Mouse (Mus musculus): Measurements from ENCODE around the gene Farp1. TPM values are rescaled to one million over a fixed set of nuclear protein-coding genes. Genes with fewer than 3 reads are reported as not detected.
A peak's percentile ranks its signal among the peaks of the same experiment; 100 is the strongest.
"Not testable (repeated sequence)": the region's sequence is repeated elsewhere in the genome, so short reads cannot be mapped to it uniquely, and the experiment has no call there.

Farp1 gene
- polyA plus RNA-seq, 1 experiment from 2014 or later = 34.2 TPM

DNA sequence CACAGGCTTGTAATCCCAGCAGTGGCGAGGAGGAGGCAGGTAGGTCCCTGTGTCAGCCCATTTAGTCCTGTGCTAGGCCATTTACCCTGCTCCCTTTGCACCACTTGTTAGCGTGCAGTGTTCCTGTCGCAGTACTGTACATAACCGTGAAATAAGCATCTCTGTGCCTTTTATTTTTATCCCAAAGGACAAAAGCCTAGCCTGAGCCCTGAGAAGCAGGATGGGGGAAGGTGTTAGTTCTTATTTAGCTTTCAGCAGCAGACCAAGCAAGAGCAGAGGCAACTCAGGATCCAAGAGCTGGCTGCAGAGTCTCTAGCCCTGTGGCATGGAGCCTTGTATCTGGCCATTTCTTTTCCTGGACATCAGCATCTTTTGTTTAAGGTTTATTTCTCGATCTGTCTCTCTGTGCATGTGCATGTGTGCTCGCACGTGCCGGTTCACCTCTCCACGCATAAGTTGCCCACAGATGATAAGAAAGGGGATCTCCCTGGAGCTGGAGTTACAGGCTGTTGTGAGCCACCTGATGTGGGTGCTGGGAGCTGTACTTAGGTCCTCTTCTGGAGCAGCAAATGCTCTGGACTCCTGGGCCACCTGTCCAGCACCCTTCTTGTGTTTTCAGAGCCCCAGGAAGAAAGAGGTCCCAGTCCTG lies 11.4 kb downstream of the Farp1 start:
- peaks cover 17% of the 10 kb centered on the region; the same call in 1 of the 2 replicates for H3K4me1 ChIP-seq (ENCODE audit: control insufficient read depth, insufficient read depth, low read length)
- H3K36me3 ChIP-seq (ENCODE audit: control insufficient read depth, insufficient read depth, low read length) = peaks cover 15% of the 10 kb centered on the region; the same call in 1 of the 2 replicates
- no peak overlapping the region for H3K4me3 ChIP-seq (ENCODE audit: low read depth, low read length)
- H3K27ac ChIP-seq (replicated peaks; ENCODE audit: low read depth, low read length) = no peak overlapping the region
- no peak overlapping the region for H3K4me2 ChIP-seq (ENCODE audit: low read depth, low read length)
- 80% methylated on average over 9 of the region's 9 CpGs for WGBS
- DNase-seq (ENCODE audit: low spot score) (no peak), ATAC-seq (ENCODE audit: low read depth) (no peak)
- no peak overlapping the region for H3K9ac ChIP-seq (ENCODE audit: low read depth, low read length)
- H3K9me3 ChIP-seq (ENCODE audit: control insufficient read depth, low read length) = no peaks in the 10 kb centered on the region
- no peaks in the 10 kb centered on the region for H3K27me3 ChIP-seq (replicated peaks; ENCODE audit: control insufficient read depth, insufficient read depth, low read length)

GRCm38 (mm10) chr14:121047780-121048179 lies 12.8 kb downstream of the Farp1 start:
- Histone ChIP-seq H3K9me3 (ENCODE audit: control insufficient read depth, low read length) (no peaks in the 10 kb centered on the region), H3K27ac (replicated peaks; ENCODE audit: low read depth, low read length) (no peak overlapping the region), H3K4me2 (ENCODE audit: low read depth, low read length) (no peak overlapping the region), H3K4me3 (ENCODE audit: low read depth, low read length) (no peak overlapping the region), H3K36me3 (ENCODE audit: control insufficient read depth, insufficient read depth, low read length) (peaks cover 15% of the 10 kb centered on the region; the same call in 1 of the 2 replicates), H3K9ac (ENCODE audit: low read depth, low read length) (no peak overlapping the region), H3K27me3 (replicated peaks; ENCODE audit: control insufficient read depth, insufficient read depth, low read length) (no peaks in the 10 kb centered on the region), H3K4me1 (ENCODE audit: control insufficient read depth, insufficient read depth, low read length) (peaks cover 24% of the 10 kb centered on the region)
- ATAC-seq (ENCODE audit: low read depth) = no peak
- DNase-seq (ENCODE audit: low spot score) = no peak
- WGBS = 82% methylated on average over 6 of the region's 6 CpGs

DNA sequence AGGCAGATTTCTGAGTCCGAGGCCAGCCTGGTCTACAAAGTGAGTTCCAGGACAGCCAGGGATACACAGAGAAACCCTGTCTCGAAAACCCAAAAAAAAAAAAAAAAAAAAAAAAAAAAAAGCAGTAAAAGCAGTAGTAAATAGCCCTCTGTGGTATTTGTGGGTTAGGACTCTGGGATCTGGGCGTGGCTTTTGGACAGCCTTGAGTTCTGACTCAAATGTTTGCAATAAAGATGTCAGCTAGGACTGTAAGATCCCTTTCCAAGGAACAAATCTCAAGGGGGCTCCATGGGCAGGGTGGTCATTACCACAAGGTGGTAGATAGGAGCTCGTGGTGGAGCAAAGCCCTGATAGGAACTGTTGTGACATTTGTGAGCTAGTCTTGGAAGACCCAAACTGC lies 16.0 kb downstream of the Farp1 start:
- WGBS = 85% methylated on average over 3 of the region's 4 CpGs
- DNase-seq (ENCODE audit: low spot score) = peak; percentile 33
- ATAC-seq (ENCODE audit: low read depth) = not testable (repeated sequence)

DNA sequence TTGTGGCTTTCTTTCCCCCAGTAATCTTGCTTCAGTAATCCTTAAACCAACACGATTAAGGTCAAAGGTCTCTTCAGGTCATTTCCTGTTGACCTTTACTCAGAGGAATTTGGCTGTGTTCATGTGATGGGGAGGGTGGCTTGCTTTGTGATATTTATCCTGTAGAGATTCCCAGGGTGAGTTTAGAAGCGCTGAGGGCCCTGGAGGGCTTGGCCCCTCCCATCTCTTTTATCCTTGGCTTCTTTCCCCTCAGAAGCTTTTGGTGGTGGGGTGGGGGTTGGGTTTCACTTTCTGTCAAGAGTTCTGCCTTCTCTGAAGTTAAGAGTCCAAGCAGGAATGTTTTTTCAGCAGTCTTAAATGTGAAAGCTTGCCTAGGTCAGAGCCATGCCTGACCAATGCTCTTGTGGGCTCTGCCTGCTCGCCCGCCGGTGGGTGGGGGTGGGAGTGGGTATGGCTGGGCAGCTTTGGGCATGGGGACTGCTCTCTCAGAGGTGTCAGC lies 18.1 kb downstream of the Farp1 start:
- Histone ChIP-seq H3K9ac (ENCODE audit: low read depth, low read length) (no peak overlapping the region), H3K27me3 (replicated peaks; ENCODE audit: control insufficient read depth, insufficient read depth, low read length) (no peaks in the 10 kb centered on the region), H3K27ac (replicated peaks; ENCODE audit: low read depth, low read length) (peak overlapping the region; percentile 69), H3K36me3 (ENCODE audit: control insufficient read depth, insufficient read depth, low read length) (0 out of 2 replicates have a peak, but pooled peaks cover 3% of the 10 kb centered on the region), H3K4me1 (ENCODE audit: control insufficient read depth, insufficient read depth, low read length) (peaks cover 47% of the 10 kb centered on the region), H3K4me3 (ENCODE audit: low read depth, low read length) (no peak overlapping the region), H3K9me3 (ENCODE audit: control insufficient read depth, low read length) (no peaks in the 10 kb centered on the region), H3K4me2 (ENCODE audit: low read depth, low read length) (peak overlapping the region; percentile 21)
- 0% methylated on average over 5 of the region's 5 CpGs for WGBS
- DNase-seq (ENCODE audit: low spot score) (peak; percentile 73), ATAC-seq (ENCODE audit: low read depth) (peak; percentile 24; the same call in 1 of the 2 replicates)

More for the DNA sequence above, 16.0 kb downstream of the Farp1 start:
- not testable (repeated sequence) for H3K9ac ChIP-seq (ENCODE audit: low read depth, low read length); H3K4me2 ChIP-seq (ENCODE audit: low read depth, low read length); H3K9me3 ChIP-seq (ENCODE audit: control insufficient read depth, low read length); H3K27me3 ChIP-seq (replicated peaks; ENCODE audit: control insufficient read depth, insufficient read depth, low read length); H3K4me3 ChIP-seq (ENCODE audit: low read depth, low read length); H3K27ac ChIP-seq (replicated peaks; ENCODE audit: low read depth, low read length)
- Histone ChIP-seq H3K4me1 (ENCODE audit: control insufficient read depth, insufficient read depth, low read length) (peaks cover 45% of the 10 kb centered on the region), H3K36me3 (ENCODE audit: control insufficient read depth, insufficient read depth, low read length) (peaks cover 15% of the 10 kb centered on the region; the same call in 1 of the 2 replicates)

- ATAC-seq (ENCODE audit: low read depth) = no peak
- peaks cover 52% of the 10 kb centered on the region for H3K4me1 ChIP-seq (ENCODE audit: control insufficient read depth, insufficient read depth, low read length)
- H3K9ac ChIP-seq (ENCODE audit: low read depth, low read length) = no peak overlapping the region
- DNase-seq (ENCODE audit: low spot score) = no peak
- H3K36me3 ChIP-seq (ENCODE audit: control insufficient read depth, insufficient read depth, low read length) = 0 out of 2 replicates have a peak, but pooled peaks cover 3% of the 10 kb centered on the region
- no peaks in the 10 kb centered on the region for H3K9me3 ChIP-seq (ENCODE audit: control insufficient read depth, low read length)
- H3K27me3 ChIP-seq (replicated peaks; ENCODE audit: control insufficient read depth, insufficient read depth, low read length) = no peaks in the 10 kb centered on the region
- H3K4me3 ChIP-seq (ENCODE audit: low read depth, low read length) = no peak overlapping the region
- H3K27ac ChIP-seq (replicated peaks; ENCODE audit: low read depth, low read length) = peak overlapping the region; percentile 69
- WGBS = 56% methylated on average over 5 of the region's 5 CpGs
- H3K4me2 ChIP-seq (ENCODE audit: low read depth, low read length) = no peak overlapping the region
Observed at GRCm38 (mm10) chr14:121054062-121054461, 19.1 kb downstream of the Farp1 start.

DNA sequence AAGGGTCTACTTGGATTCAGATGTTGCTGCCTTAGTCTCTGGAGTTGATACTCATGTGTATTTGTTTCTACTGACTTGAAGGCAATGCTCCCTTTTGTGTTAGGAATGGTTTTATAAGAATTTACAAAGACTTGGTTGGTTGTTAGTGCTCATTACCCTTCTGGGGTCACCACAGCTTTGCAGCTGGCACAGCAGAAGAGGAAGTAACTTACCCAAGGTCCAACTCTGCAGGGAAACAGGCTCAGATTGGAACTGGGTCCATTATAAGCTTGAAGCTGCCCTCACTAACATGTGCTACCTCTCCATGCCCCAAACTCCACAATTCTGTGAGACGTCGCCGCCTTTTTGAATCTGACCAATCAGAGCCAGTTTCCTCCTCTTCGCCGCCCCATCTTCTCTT lies 22.8 kb downstream of the Farp1 start:
- no peaks in the 10 kb centered on the region for H3K36me3 ChIP-seq (ENCODE audit: control insufficient read depth, insufficient read depth, low read length)
- peaks cover 75% of the 10 kb centered on the region for H3K4me1 ChIP-seq (ENCODE audit: control insufficient read depth, insufficient read depth, low read length)
- no peak overlapping the region for H3K4me2 ChIP-seq (ENCODE audit: low read depth, low read length)
- no peaks in the 10 kb centered on the region for H3K9me3 ChIP-seq (ENCODE audit: control insufficient read depth, low read length)
- H3K4me3 ChIP-seq (ENCODE audit: low read depth, low read length) = no peak overlapping the region
- no peaks in the 10 kb centered on the region for H3K27me3 ChIP-seq (replicated peaks; ENCODE audit: control insufficient read depth, insufficient read depth, low read length)
- DNase-seq (ENCODE audit: low spot score) = no peak
- ATAC-seq (ENCODE audit: low read depth) = no peak
- WGBS = 99% methylated on average over 5 of the region's 5 CpGs
- H3K27ac ChIP-seq (replicated peaks; ENCODE audit: low read depth, low read length) = no peak overlapping the region
- H3K9ac ChIP-seq (ENCODE audit: low read depth, low read length) = no peak overlapping the region

DNA sequence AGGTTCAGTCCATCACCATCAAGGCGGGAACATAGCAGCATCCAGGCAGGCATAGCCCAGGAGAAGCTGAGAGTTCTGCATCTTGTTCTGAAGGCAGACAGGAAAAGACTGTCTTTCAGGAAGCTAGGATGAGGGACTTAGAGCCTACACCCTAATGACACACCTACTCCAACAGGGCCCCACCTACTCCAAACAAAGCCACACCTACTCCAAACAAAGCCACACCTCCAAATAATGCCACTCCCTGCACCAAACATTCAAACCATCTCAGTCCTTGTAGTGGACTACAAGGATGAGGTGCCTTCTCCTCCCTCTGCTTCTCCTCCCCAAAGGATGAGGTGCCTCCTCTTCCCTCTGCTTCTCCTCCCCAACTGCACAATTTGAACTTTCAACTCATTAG lies 23.5 kb downstream of the Farp1 start:
- H3K36me3 ChIP-seq (ENCODE audit: control insufficient read depth, insufficient read depth, low read length) = no peaks in the 10 kb centered on the region
- WGBS = 82% methylated on average over 1 of the region's 1 CpGs
- no peak overlapping the region for H3K4me3 ChIP-seq (ENCODE audit: low read depth, low read length)
- no peak overlapping the region for H3K4me2 ChIP-seq (ENCODE audit: low read depth, low read length)
- DNase-seq (ENCODE audit: low spot score) (no peak), ATAC-seq (ENCODE audit: low read depth) (no peak)
- no peaks in the 10 kb centered on the region for H3K9me3 ChIP-seq (ENCODE audit: control insufficient read depth, low read length)
- 0 out of 2 replicates have a peak overlapping the region, but pooled peaks have one; percentile 40 for H3K27ac ChIP-seq (replicated peaks; ENCODE audit: low read depth, low read length)
- peaks cover 75% of the 10 kb centered on the region for H3K4me1 ChIP-seq (ENCODE audit: control insufficient read depth, insufficient read depth, low read length)
- no peaks in the 10 kb centered on the region for H3K27me3 ChIP-seq (replicated peaks; ENCODE audit: control insufficient read depth, insufficient read depth, low read length)
- no peak overlapping the region for H3K9ac ChIP-seq (ENCODE audit: low read depth, low read length)

- Histone ChIP-seq H3K9ac (ENCODE audit: low read depth, low read length) (no peak overlapping the region), H3K4me1 (ENCODE audit: control insufficient read depth, insufficient read depth, low read length) (peaks cover 69% of the 10 kb centered on the region), H3K27ac (replicated peaks; ENCODE audit: low read depth, low read length) (peak overlapping the region; percentile 40; the same call in 1 of the 2 replicates), H3K4me2 (ENCODE audit: low read depth, low read length) (0 out of 2 replicates have a peak overlapping the region, but pooled peaks have one; percentile 10), H3K9me3 (ENCODE audit: control insufficient read depth, low read length) (no peaks in the 10 kb centered on the region), H3K27me3 (replicated peaks; ENCODE audit: control insufficient read depth, insufficient read depth, low read length) (no peaks in the 10 kb centered on the region), H3K4me3 (ENCODE audit: low read depth, low read length) (no peak overlapping the region), H3K36me3 (ENCODE audit: control insufficient read depth, insufficient read depth, low read length) (no peaks in the 10 kb centered on the region)
- ATAC-seq (ENCODE audit: low read depth) = no peak; the same call in 1 of the 2 replicates
- 32% methylated on average over 10 of the region's 10 CpGs for WGBS
- no peak for DNase-seq (ENCODE audit: low spot score)
Observed at GRCm38 (mm10) chr14:121059266-121059665, 24.3 kb downstream of the Farp1 start.

DNA sequence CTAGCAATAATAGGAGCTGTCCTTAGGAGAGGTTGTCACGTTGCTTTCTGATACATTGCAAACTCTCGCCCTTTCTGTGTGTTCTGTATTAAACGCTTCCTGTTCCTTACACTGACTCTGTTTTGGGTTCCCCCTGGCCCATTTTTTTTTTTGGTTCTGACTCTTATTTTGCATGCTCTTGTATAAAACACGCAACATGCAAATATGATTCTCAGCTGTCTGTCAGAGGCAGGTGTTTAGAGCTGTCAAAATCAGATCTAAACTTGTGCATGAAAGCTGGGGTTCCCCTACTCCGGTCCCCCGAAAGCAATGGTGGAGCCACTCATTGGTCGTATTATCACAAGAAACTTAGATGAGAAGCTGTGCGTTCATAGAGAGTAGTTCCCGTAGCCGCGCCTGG lies 25.5 kb downstream of the Farp1 start:
- H3K36me3 ChIP-seq (ENCODE audit: control insufficient read depth, insufficient read depth, low read length) = no peaks in the 10 kb centered on the region; the same call in 1 of the 2 replicates
- no peak overlapping the region for H3K4me2 ChIP-seq (ENCODE audit: low read depth, low read length)
- H3K4me3 ChIP-seq (ENCODE audit: low read depth, low read length) = no peak overlapping the region
- peaks cover 57% of the 10 kb centered on the region for H3K4me1 ChIP-seq (ENCODE audit: control insufficient read depth, insufficient read depth, low read length)
- 56% methylated on average over 11 of the region's 11 CpGs for WGBS
- no peak overlapping the region for H3K9ac ChIP-seq (ENCODE audit: low read depth, low read length)
- H3K27me3 ChIP-seq (replicated peaks; ENCODE audit: control insufficient read depth, insufficient read depth, low read length) = no peaks in the 10 kb centered on the region
- no peak for ATAC-seq (ENCODE audit: low read depth)
- no peak for DNase-seq (ENCODE audit: low spot score)
- no peaks in the 10 kb centered on the region for H3K9me3 ChIP-seq (ENCODE audit: control insufficient read depth, low read length)
- H3K27ac ChIP-seq (replicated peaks; ENCODE audit: low read depth, low read length) = no peak overlapping the region
